Mouse (Mus musculus) adrenal gland (tissue): ENCODE data around the gene Serpina10.
"Not testable (repeated sequence)": the region's sequence is repeated elsewhere in the genome, so short reads cannot be mapped to it uniquely, and the experiment has no call there.

ENCODE experiments used
- intact Hi-C: fragments of 180-260 bp; cut with DNase I; formaldehyde crosslinking; loops from one replicate; pipeline ENCODE4 v1.15.1; 2025

Gene Serpina10

DNA sequence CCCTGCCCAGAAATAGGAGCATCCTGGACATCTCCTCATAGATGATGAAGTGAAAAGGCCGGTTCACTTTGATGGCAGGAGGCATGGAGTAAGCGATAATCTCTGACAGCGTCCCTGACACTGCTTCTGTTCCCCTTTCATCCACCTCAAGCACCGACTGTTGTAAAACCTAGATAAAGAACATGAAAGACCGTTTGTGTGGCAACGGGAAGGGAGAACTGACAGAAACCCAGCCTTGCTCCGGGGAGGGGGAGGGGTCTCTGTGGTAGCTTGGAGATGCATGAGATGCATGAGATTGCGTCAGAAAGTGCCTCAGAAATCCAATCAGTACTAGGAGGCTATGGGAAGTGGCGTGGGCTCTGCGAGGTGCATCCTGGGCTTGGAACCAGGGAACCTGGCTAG lies 14.4 kb downstream of the Serpina10 start:
- intact Hi-C loops = no loop called here

DNA sequence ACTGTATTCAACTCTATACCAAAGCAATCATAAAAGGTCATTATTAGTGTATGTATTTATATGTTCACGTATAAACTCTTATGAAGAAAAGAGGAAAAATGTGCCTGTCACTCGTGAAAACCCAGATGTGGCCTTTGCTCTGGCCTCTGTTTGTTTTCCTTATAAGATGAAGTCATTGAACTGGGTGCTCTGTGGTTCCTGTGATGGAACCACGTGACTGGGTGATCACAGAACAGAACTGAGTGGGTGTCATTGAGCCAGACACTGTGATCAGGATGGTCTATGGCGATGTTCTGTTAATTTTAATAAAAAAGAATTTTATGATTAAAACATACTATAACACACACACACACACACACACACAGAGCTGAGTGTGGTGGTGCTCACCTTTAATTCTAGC lies 15.5 kb downstream of the Serpina10 start:
- intact Hi-C loops = no loop called here

DNA sequence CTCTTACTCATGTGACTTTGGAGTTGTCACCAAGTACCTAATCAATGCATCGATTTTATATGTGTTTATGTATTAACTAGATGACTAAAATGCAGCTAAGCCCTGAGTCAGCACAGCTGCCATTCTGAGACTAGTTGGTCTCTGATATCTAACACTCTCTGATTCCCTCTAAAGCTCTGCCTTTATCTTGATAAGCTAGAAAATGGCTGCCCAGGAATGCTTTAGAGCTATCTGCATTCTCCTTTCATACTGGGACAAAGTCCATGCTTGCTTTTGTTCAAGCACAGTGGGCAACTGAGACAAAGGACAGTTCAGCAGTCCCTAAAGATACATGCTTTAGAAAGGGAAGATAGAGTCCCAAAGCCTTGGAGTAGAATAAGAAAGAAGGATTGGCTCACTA lies 16.1 kb downstream of the Serpina10 start:
- intact Hi-C loops = no loop called here

DNA sequence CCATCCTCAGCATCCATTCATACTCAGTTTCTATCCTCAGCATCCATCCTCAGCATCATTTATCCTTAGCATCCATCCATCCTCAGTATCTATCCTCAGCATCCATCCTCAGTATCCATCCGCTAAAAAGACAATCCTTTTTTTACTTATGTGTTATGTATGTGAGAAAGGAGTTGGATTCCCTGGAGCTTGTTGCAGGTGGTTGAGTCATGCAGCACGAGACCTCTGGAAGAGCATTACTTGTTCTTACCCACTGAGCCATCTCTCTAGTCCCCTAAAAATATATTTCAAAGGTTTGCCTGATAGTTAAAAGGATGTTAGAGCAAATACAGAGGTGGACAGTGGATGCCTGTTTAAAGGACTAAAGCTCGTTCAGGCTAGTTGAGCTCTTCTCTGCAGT lies 29.4 kb downstream of the Serpina10 start:
- intact Hi-C loops = no loop called here

DNA sequence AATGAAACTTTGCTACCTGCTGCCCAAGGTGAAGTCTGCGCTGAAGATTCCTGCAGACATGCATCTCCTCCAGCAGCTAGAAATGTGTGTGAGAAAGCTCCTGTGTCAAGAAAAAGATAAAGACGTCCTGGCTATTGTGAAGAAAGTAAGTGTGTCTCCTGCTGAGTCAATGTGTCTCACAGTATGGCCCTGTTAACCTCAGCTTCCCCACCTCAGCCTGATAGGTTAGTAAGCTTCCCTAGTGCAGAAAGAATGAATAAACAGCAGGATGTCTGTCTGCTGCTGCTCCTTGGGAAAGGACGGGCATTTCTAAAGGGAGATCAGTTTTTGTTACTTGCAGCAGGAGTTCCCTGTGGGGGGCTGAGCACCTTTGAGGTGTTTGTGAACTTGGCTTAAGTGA lies 30.9 kb downstream of the Serpina10 start:
- intact Hi-C loops = no loop called here

DNA sequence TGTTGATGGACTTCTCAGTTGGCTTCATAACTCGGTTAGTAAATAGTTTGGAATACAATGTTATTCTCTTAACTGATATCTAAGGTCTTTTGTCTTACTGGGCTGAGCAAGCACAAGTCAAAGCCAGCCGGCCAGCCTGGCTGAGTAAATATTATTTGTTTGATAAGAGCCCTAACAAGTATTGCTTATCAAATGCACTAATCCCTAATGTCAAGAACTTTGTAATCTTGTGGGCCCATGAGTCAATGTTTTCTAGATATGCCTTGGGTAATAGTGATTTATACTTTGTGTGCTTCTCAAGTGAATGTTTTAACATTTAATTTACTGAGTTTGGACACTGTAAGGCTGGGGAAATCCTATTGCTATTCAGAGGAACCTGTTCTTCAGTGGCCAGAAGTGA lies 32.8 kb downstream of the Serpina10 start:
- intact Hi-C loops = no loop called here

DNA sequence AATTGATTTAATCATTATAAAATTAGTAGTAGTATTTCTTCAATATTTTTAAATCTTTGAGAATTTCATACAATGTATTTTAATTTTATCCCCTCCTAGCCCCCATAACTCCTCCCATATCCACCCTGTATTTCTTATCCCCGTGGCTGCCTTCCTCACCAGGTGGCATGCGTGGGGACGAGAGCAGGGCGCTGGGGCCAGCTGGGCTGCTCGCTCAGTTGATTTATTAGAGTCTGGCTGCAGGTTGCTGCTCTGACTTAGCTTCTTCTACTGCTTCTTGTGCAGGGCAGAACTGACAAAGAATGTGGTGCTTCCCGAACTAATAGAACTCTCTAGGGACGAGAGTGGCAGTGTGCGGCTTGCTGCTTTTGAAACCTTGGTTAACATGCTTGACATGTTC lies 47.5 kb downstream of the Serpina10 start:
- intact Hi-C loops = no loop called here

DNA sequence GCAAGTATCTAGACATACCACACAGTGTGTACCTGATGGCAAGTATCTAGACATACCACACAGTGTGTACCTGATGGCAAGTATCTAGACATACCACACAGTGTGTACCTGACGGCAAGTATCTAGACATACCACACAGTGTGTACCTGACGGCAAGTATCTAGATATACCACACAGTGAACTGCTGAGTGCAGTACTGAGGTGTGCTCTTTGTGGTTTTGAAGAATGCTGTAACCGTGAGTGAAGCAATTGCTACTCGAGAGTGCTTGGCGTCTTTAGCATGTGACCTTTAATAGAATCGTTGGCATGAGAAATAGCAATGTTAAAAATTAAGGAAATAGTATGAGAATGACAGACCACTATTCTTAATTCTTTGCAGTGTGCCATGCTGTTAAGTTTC lies 53.1 kb downstream of the Serpina10 start:
- intact Hi-C loops = not testable (repeated sequence)

DNA sequence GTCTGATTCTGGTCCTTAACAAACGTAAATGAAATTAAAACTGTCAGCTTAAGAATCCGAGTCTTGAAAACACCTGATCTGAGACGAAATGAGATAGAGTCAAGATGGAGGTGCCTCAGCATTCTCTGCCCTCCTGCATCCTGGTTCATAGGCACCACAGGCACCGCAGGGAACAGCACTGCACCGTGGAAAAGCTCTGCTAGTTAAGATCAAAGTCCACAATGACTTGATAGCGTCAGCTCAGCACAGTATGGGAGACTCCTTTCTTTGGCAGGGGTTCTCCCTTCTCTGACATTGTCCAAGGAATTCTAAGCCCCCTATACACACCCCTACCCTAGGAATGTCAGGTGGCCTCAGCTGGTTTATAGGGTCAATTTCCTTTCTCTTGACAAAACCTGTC lies 61.6 kb downstream of the Serpina10 start:
- intact Hi-C loops = no loop called here

DNA sequence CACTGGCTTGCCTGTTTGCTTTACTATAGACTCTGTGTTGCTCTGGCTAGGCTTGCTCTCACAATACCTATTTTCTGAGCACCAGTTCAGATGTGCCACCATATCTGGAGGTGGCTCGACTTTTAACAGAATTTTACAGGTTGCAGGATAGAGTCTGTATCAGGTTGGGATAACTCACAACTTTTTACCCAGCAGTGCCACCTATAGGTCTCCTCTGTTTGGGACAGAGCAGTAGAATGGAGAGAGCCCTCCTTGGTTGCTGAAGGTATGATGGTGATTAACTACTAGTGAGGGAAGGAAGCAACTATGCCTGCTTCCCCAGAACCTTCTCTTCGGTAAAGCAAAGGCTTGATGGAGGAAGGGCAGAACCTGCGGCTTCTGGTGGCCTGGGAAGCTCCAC lies 64.1 kb downstream of the Serpina10 start:
- intact Hi-C loops = no loop called here

DNA sequence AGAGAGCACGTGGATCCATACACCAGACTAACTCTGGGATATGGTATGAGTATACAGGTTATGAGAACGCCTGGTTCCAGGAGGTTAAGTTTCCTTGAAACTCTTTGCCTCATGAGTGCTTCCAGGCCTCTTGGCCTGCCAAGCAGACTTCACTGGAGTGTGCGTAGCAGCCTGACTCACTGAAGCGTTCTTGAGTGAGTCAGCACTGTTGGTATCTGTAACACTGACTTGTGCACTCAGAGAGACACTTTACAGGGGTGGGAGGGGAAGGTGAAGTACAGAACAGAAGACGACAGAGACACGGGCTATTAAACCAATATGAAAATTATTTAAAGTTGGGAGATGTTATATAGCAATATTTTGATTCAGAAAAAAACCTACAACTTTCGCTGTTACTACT lies 66.1 kb downstream of the Serpina10 start:
- intact Hi-C loops = no loop called here
